Comparison of ENCODE assay signal across 27 mouse cellular contexts in the genomic region with DNA sequence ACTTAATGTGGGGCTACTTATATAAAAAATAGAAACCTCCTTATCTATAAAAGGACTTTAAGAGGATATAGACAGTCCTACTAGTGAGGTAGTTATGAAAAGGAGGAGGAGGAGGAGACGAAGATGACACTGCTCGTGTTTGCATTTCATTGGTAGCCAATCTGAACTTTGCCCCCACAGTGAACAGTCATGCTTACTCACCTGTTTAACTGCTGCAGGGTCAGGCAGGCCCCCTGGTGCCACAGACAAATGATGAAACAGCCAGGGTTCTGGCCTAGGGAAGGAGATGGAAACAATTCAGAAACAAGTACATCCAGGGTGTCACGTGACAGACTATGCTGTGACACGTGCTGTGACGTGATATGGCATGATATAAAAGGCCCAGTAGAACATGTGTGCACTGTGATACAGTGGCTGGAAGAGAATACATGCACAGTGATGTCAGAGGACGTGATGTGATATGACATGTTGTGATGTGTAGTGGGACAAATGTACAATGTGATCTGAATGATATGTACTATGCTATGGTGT. TPM values are rescaled to one million over a fixed set of nuclear protein-coding genes. Genes with fewer than 3 reads are reported as not detected.
DNase-seq lines count a peak whose midpoint lies in the region; ATAC-seq and TF ChIP-seq lines count a peak whose summit lies in the region.
"Had no signal": no experiment of that assay in that cellular context is flagged by ENCODE, and none has a peak within 500 bp of the region (broad histone marks: within the 10 kb centered on the region; RNA-seq: fewer than 3 reads in every experiment).

No protein-coding gene starts in this region.

- no peaks in the 10 kb centered on the region for H3K79me2 ChIP-seq in MEL (ENCODE audit: control insufficient read depth, insufficient read depth, low read length, poor library complexity)

- no peak for TF ChIP-seq CTCF in kidney, adult 2 months (conservative IDR thresholded peaks at IDR 0.05; ENCODE audit: insufficient read depth, insufficient read length, low read depth, low read length)
- no peak for TF ChIP-seq CTCF in MEL (IDR thresholded peaks at IDR 0.05 in 2 of 3, conservative IDR thresholded peaks at IDR 0.05 in 1 of 3; ENCODE audit: control insufficient read depth in 1 of 3, insufficient read depth in 1 of 3, low read depth in 2 of 3, low read length in 3 of 3, poor library complexity in 1 of 3, severe bottlenecking in 1 of 3)
- TF ChIP-seq CTCF in intestine, postnatal 0 days (IDR thresholded peaks at IDR 0.05; ENCODE audit: low read depth), result no peak
- TF ChIP-seq CTCF in layer of hippocampus, adult 2 months (conservative IDR thresholded peaks at IDR 0.05), result no peak

- no peak overlapping the region for H3K4me3 ChIP-seq in kidney, adult 2 months (ENCODE audit: insufficient read depth, low read depth, low read length)
- H3K4me3 ChIP-seq in MEL (ENCODE audit: control insufficient read depth in 1 of 2, insufficient read depth in 1 of 2, low read depth in 2 of 2, low read length in 2 of 2), result no peak overlapping the region
- H3K4me3 ChIP-seq in intestine, postnatal 0 days (ENCODE audit: low read depth, low read length), result no peak overlapping the region
- H3K4me3 ChIP-seq in layer of hippocampus, adult 2 months, result no peak overlapping the region
- H3K4me3 ChIP-seq: embryonic facial prominence, embryonic 10.5 days; forebrain, embryonic 13.5 days; heart, adult 2 months; heart, embryonic 12.5 days; hindbrain, embryonic 10.5 days had no signal

- TF ChIP-seq POLR2A in kidney, adult 2 months (IDR thresholded peaks at IDR 0.05; ENCODE audit: low read depth, low read length), result no peak
- no peak for TF ChIP-seq POLR2A in MEL (IDR thresholded peaks at IDR 0.05; ENCODE audit: control insufficient read depth in 1 of 2, insufficient read depth in 1 of 2, low read depth in 1 of 2, low read length in 2 of 2, poor library complexity in 1 of 2)

- 51% methylated on average over 6 of the region's 6 CpGs for WGBS in kidney, adult 2 months
- WGBS in intestine, postnatal 0 days, result 49% methylated on average over 6 of the region's 6 CpGs

- TF ChIP-seq EP300 in MEL (IDR thresholded peaks at IDR 0.05; ENCODE audit: low read depth in 1 of 2, low read length in 2 of 2), result no peak

- no peaks in the 10 kb centered on the region for H3K9me3 ChIP-seq in MEL (replicated peaks; ENCODE audit: insufficient read depth, low read length)
- H3K9me3 ChIP-seq in intestine, postnatal 0 days (ENCODE audit: control insufficient read depth), result no peaks in the 10 kb centered on the region
- H3K9me3 ChIP-seq: embryonic facial prominence, embryonic 10.5 days; forebrain, embryonic 13.5 days; G1E; hindbrain, embryonic 10.5 days had no signal

- peak; percentile 56 for DNase-seq in kidney, adult 2 months
- no peak for DNase-seq in kidney, postnatal 4 days
- peak; percentile 28 for DNase-seq in 3T3-L1 (ENCODE audit: low read depth, low spot score)
- no peak for DNase-seq in MEL (ENCODE audit: low read depth, low spot score)
- no peak for DNase-seq in layer of hippocampus, adult 2 months (ENCODE audit: low spot score in 2 of 2)
- no peak for DNase-seq in adipocyte (ENCODE audit: low spot score)
- DNase-seq: adrenal gland, adult 2 months; adrenal gland, postnatal 25 days; cerebellum, adult 2 months; cerebellum, postnatal 10 days; forebrain, postnatal 0 days; gastrocnemius, postnatal 14 days; heart, adult 2 months had no signal

- ATAC-seq in intestine, postnatal 0 days, result peak; percentile 57; the same call in 1 of the 2 replicates
- ATAC-seq: activated CD4-positive, CD25-positive, alpha-beta regulatory T cell, adult 4 months; forebrain, embryonic 13.5 days; forebrain, postnatal 0 days; Patski had no signal

- H3K9ac ChIP-seq in MEL (ENCODE audit: control insufficient read depth, low read depth, low read length, poor library complexity, severe bottlenecking), result no peak overlapping the region
- no peak overlapping the region for H3K9ac ChIP-seq in intestine, postnatal 0 days (ENCODE audit: low read depth, low read length)
- H3K9ac ChIP-seq: forebrain, embryonic 13.5 days; forebrain, postnatal 0 days; heart, embryonic 12.5 days; hindbrain, embryonic 14.5 days had no signal

- H3K36me3 ChIP-seq in kidney, adult 2 months (ENCODE audit: control insufficient read depth, insufficient read depth, low read length), result no peaks in the 10 kb centered on the region
- no peaks in the 10 kb centered on the region for H3K36me3 ChIP-seq in MEL (ENCODE audit: control insufficient read depth in 1 of 2, insufficient read depth in 2 of 2, low read length in 2 of 2)
- no peaks in the 10 kb centered on the region for H3K36me3 ChIP-seq in intestine, postnatal 0 days (ENCODE audit: control insufficient read depth, insufficient read depth)
- H3K36me3 ChIP-seq: embryonic facial prominence, embryonic 10.5 days; G1E; heart, embryonic 12.5 days; hindbrain, embryonic 10.5 days had no signal

- H3K27ac ChIP-seq in kidney, adult 2 months (ENCODE audit: insufficient read depth, low read depth, low read length), result no peak overlapping the region
- H3K27ac ChIP-seq in MEL (ENCODE audit: control insufficient read depth, low read depth, low read length), result no peak overlapping the region
- no peak overlapping the region for H3K27ac ChIP-seq in intestine, postnatal 0 days (ENCODE audit: low read depth, low read length)
- H3K27ac ChIP-seq in layer of hippocampus, adult 2 months, result no peak overlapping the region
- H3K27ac ChIP-seq: embryonic facial prominence, embryonic 10.5 days; forebrain, embryonic 13.5 days; heart, adult 2 months; hindbrain, embryonic 10.5 days; hindbrain, embryonic 14.5 days had no signal

- TF ChIP-seq RAD21 in MEL (IDR thresholded peaks at IDR 0.05; ENCODE audit: low read depth, low read length), result no peak

- no peak overlapping the region for H3K4me2 ChIP-seq in intestine, postnatal 0 days (replicated peaks; ENCODE audit: low read depth)
- H3K4me2 ChIP-seq: forebrain, embryonic 13.5 days; heart, embryonic 12.5 days; hindbrain, embryonic 14.5 days had no signal

- no peaks in the 10 kb centered on the region for H3K4me1 ChIP-seq in kidney, adult 2 months (ENCODE audit: control insufficient read depth, insufficient read depth, low read length)
- no peaks in the 10 kb centered on the region for H3K4me1 ChIP-seq in MEL (ENCODE audit: control insufficient read depth in 1 of 2, insufficient read depth in 2 of 2, low read length in 2 of 2)
- H3K4me1 ChIP-seq in intestine, postnatal 0 days (replicated peaks; ENCODE audit: control insufficient read depth, insufficient read depth, low read length), result no peaks in the 10 kb centered on the region
- H3K4me1 ChIP-seq: embryonic facial prominence, embryonic 10.5 days; heart, embryonic 12.5 days; hindbrain, embryonic 10.5 days had no signal

- no peaks in the 10 kb centered on the region for H3K27me3 ChIP-seq in kidney, adult 2 months (replicated peaks; ENCODE audit: control insufficient read depth, insufficient read depth, low read length)
- H3K27me3 ChIP-seq in MEL (ENCODE audit: control insufficient read depth in 1 of 2, insufficient read depth in 2 of 2, low read length in 2 of 2), result no peaks in the 10 kb centered on the region
- no peaks in the 10 kb centered on the region for H3K27me3 ChIP-seq in intestine, postnatal 0 days (replicated peaks; ENCODE audit: control insufficient read depth, insufficient read depth, low read length)
- H3K27me3 ChIP-seq: forebrain, embryonic 13.5 days; Patski had no signal

TF ChIP-seq in MEL, 35 proteins besides CTCF, POLR2A, EP300 and RAD21:
- TF ChIP-seq USF1 (IDR thresholded peaks at IDR 0.05; ENCODE audit: low read depth, low read length) (peak; percentile 55), GABPA (IDR thresholded peaks at IDR 0.05; ENCODE audit: low read depth, low read length) (no peak)

RNA-seq across cellular contexts. Expression of gene Tmem255b, which starts 16.8 kb away (rescaled TPM):
- polyA plus RNA-seq in kidney, adult 2 months (2012; rRNA removed), result 1.3 and 1.8 TPM in 2 replicates
- not detected in 2 replicates for total RNA-seq in MEL (2012; rRNA removed)
- not detected for polyA plus RNA-seq in MEL (2012; ENCODE audit: insufficient read depth in 1 of 2, insufficient read length in 2 of 2, low read depth in 1 of 2, low replicate concordance in 2 of 2, missing spikeins in 1 of 2)
- polyA plus RNA-seq in intestine, postnatal 0 days (2015; fragmentation: Nextera tagmentation; extraction: Ambion mirVana), result 5.8 and 6.1 TPM in 2 replicates
- total RNA-seq in layer of hippocampus, adult 2 months (2021), result 1 to 10 TPM; 5.2 TPM
- total RNA-seq: G1E had no signal
- polyA plus RNA-seq: activated CD4-positive, CD25-positive, alpha-beta regulatory T cell, adult 4 months; forebrain, embryonic 13.5 days; G1E had no signal

RNA-seq across cellular contexts. Expression of gene Gas6, which starts 42.5 kb away (rescaled TPM):
- polyA plus RNA-seq in kidney, adult 2 months (2012; rRNA removed), result 461 and 486 TPM in 2 replicates
- not detected in 2 replicates for total RNA-seq in MEL (2012; rRNA removed)
- polyA plus RNA-seq in MEL (2012; ENCODE audit: insufficient read depth in 1 of 2, insufficient read length in 2 of 2, low read depth in 1 of 2, low replicate concordance in 2 of 2, missing spikeins in 1 of 2), result not detected
- 75.6 and 77.3 TPM in 2 replicates for polyA plus RNA-seq in intestine, postnatal 0 days (2015; fragmentation: Nextera tagmentation; extraction: Ambion mirVana)
- 10 to 100 TPM; 81.2 to 85.1 TPM for total RNA-seq in layer of hippocampus, adult 2 months (2021)
- total RNA-seq: G1E had no signal
- polyA plus RNA-seq: activated CD4-positive, CD25-positive, alpha-beta regulatory T cell, adult 4 months; G1E had no signal

RNA-seq across cellular contexts. Expression of gene Grk1, which starts 46.9 kb away (rescaled TPM):
- 0.02 TPM in 1 of 2 replicates, not detected in the other for polyA plus RNA-seq in kidney, adult 2 months (2012; rRNA removed)
- total RNA-seq in MEL (2012; rRNA removed), result under 0.01 TPM in 1 of 2 replicates, not detected in the other
- polyA plus RNA-seq in MEL (2012; ENCODE audit: insufficient read depth in 1 of 2, insufficient read length in 2 of 2, low read depth in 1 of 2, low replicate concordance in 2 of 2, missing spikeins in 1 of 2), result under 1 TPM in 1 of 2 experiments, not detected in 1; 0.03 TPM
- not detected in 2 replicates for polyA plus RNA-seq in intestine, postnatal 0 days (2015; fragmentation: Nextera tagmentation; extraction: Ambion mirVana)
- not detected for total RNA-seq in layer of hippocampus, adult 2 months (2021)
- total RNA-seq: adrenal gland, adult 2 months; adrenal gland, postnatal 25 days; gastrocnemius, adult 18-20 months had no signal
- polyA plus RNA-seq: activated CD4-positive, CD25-positive, alpha-beta regulatory T cell, adult 4 months; adrenal gland, adult 2 months; embryonic facial prominence, embryonic 14.5 days; forebrain, embryonic 13.5 days; gonadal fat pad, adult 2 months; heart, adult 2 months; heart, embryonic 12.5 days; hindbrain, embryonic 10.5 days; hindbrain, embryonic 14.5 days; Patski had no signal

RNA-seq across cellular contexts. Expression of gene Atp4b, which starts 55.2 kb away (rescaled TPM):
- 0.20 and 0.26 TPM in 2 replicates for polyA plus RNA-seq in kidney, adult 2 months (2012; rRNA removed)
- total RNA-seq in MEL (2012; rRNA removed), result 0.08 TPM in 1 of 2 replicates, not detected in the other
- polyA plus RNA-seq in MEL (2012; ENCODE audit: insufficient read depth in 1 of 2, insufficient read length in 2 of 2, low read depth in 1 of 2, low replicate concordance in 2 of 2, missing spikeins in 1 of 2), result under 1 TPM in 1 of 2 experiments, not detected in 1; 0.14 TPM
- not detected in 2 replicates for polyA plus RNA-seq in intestine, postnatal 0 days (2015; fragmentation: Nextera tagmentation; extraction: Ambion mirVana)
- not detected for total RNA-seq in layer of hippocampus, adult 2 months (2021)
- total RNA-seq: adrenal gland, postnatal 25 days; forebrain, postnatal 0 days; gastrocnemius, adult 18-20 months; gastrocnemius, postnatal 14 days; heart, adult 2 months; heart, postnatal 25 days had no signal
- polyA plus RNA-seq: activated CD4-positive, CD25-positive, alpha-beta regulatory T cell, adult 4 months; cerebellum, adult 2 months; embryonic facial prominence, embryonic 10.5 days; embryonic facial prominence, embryonic 14.5 days; forebrain, embryonic 13.5 days; forebrain, postnatal 0 days; G1E; heart, embryonic 12.5 days; heart, embryonic 16.5 days; hindbrain, embryonic 14.5 days; Patski had no signal

Comparison
In these comparisons a context has a peak if more than half of its experiments do, and no peak if none do; other contexts are left out.
1. DNase-seq: peak in kidney, adult 2 months (single experiment) and 3T3-L1 (single experiment); none in kidney, postnatal 4 days (0 of 2), MEL (single experiment), layer of hippocampus, adult 2 months (0 of 2) and adipocyte (single experiment).
2. RNA of gene Gas6, which starts 42.5 kb away (polyA plus RNA-seq): 461 to 486 TPM in kidney, adult 2 months and 75.6 to 77.3 TPM in intestine, postnatal 0 days; not detected in MEL; every median in the first group is over 10 times any median in the second.